Mouse (Mus musculus): ENCODE data around the gene Dcun1d1.
A peak's percentile ranks its signal among the peaks of the same experiment; 100 is the strongest.

Dcun1d1 gene

GRCm38 (mm10) chr3:35937345-35937744, at the start of gene Dcun1d1:
Gene Dcun1d1, minus strand, starts transcription at chr3:35937445.
- DNase-seq (ENCODE audit: low spot score in 2 of 2): no peak

- no peak for DNase-seq (ENCODE audit: low spot score in 2 of 2)
These were observed 49.0 kb upstream of the Dcun1d1 start for GRCm38 (mm10) chr3:35986266-35986665.

GRCm38 (mm10) chr3:35973551-35973950, 36.3 kb upstream of the Dcun1d1 start:
- DNase-seq (ENCODE audit: low spot score in 2 of 2): no peak

- DNase-seq (ENCODE audit: low spot score in 2 of 2): no peak
These were observed 35.7 kb upstream of the Dcun1d1 start for GRCm38 (mm10) chr3:35972985-35973384.

GRCm38 (mm10) chr3:35971149-35971548, 33.9 kb upstream of the Dcun1d1 start:
- DNase-seq (ENCODE audit: low spot score in 2 of 2): no peak

GRCm38 (mm10) chr3:35970441-35970840, 33.2 kb upstream of the Dcun1d1 start:
- DNase-seq (ENCODE audit: low spot score in 2 of 2): no peak

- DNase-seq (ENCODE audit: low spot score in 2 of 2): no peak
These were observed 30.2 kb upstream of the Dcun1d1 start for GRCm38 (mm10) chr3:35967366-35967921.

- DNase-seq (ENCODE audit: low spot score in 2 of 2): no peak
These were observed 29.2 kb upstream of the Dcun1d1 start for GRCm38 (mm10) chr3:35966493-35966892.

- no peak for DNase-seq (ENCODE audit: low spot score in 2 of 2)
These were observed 27.7 kb upstream of the Dcun1d1 start for GRCm38 (mm10) chr3:35964928-35965327.

- no peak for DNase-seq (ENCODE audit: low spot score in 2 of 2)
These were observed 26.7 kb upstream of the Dcun1d1 start for GRCm38 (mm10) chr3:35963921-35964320.

- DNase-seq (ENCODE audit: low spot score in 2 of 2): no peak
These were observed 26.2 kb upstream of the Dcun1d1 start for GRCm38 (mm10) chr3:35963401-35963800.

- DNase-seq (ENCODE audit: low spot score in 2 of 2): no peak
These were observed 25.7 kb upstream of the Dcun1d1 start for GRCm38 (mm10) chr3:35962967-35963366.

GRCm38 (mm10) chr3:35957230-35957629, 20.0 kb upstream of the Dcun1d1 start:
- DNase-seq (ENCODE audit: low spot score in 2 of 2): no peak

- no peak for DNase-seq (ENCODE audit: low spot score in 2 of 2)
These were observed 17.8 kb upstream of the Dcun1d1 start for GRCm38 (mm10) chr3:35954901-35955575.

GRCm38 (mm10) chr3:35953816-35954215, 16.6 kb upstream of the Dcun1d1 start:
- DNase-seq (ENCODE audit: low spot score in 2 of 2): no peak

- no peak for DNase-seq (ENCODE audit: low spot score in 2 of 2)
These were observed 15.9 kb upstream of the Dcun1d1 start for GRCm38 (mm10) chr3:35953184-35953583.

- DNase-seq (ENCODE audit: low spot score in 2 of 2): no peak
These were observed 11.0 kb upstream of the Dcun1d1 start for GRCm38 (mm10) chr3:35948197-35948596.

- no peak for DNase-seq (ENCODE audit: low spot score in 2 of 2)
These were observed 3.4 kb upstream of the Dcun1d1 start for GRCm38 (mm10) chr3:35940520-35941135.

GRCm38 (mm10) chr3:35940047-35940446, 2.8 kb upstream of the Dcun1d1 start:
- no peak for DNase-seq (ENCODE audit: low spot score in 2 of 2)

- DNase-seq (ENCODE audit: low spot score in 2 of 2): no peak
These were observed 3.9 kb downstream of the Dcun1d1 start for GRCm38 (mm10) chr3:35933405-35933777.

- peak; percentile 45 to 58 for DNase-seq (ENCODE audit: low spot score in 2 of 2)
These were observed 4.4 kb downstream of the Dcun1d1 start for GRCm38 (mm10) chr3:35932735-35933404.

- DNase-seq (ENCODE audit: low spot score in 2 of 2): peak in 1 of 2 experiments; percentile 18
These were observed 5.1 kb downstream of the Dcun1d1 start for GRCm38 (mm10) chr3:35931896-35932727.
